Comparison of ENCODE assay signal across 22 mouse cellular contexts in the genomic region with DNA sequence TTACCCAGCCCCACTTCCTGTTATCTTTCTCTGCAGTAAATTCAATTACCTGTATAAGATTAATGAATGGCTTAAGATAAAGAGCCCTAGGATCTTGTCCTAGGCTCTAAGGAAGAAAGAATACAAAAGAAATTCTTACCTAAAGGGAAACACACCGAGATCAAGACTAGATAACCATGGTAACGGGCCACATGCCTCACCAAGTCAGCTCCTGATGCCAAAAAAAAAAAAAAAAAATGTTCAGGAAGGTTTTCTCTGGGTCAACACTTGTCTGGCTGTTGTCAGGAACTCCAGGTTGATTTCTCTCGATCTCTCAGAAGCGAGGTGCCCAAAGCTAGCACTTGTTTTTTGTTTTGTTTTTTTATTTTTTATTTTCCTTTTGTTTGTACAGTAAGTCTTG. TPM values are rescaled to one million over a fixed set of nuclear protein-coding genes. Genes with fewer than 3 reads are reported as not detected.
A peak's percentile ranks its signal among the peaks of the same experiment; 100 is the strongest.
DNase-seq lines count a peak whose midpoint lies in the region; ATAC-seq and TF ChIP-seq lines count a peak whose summit lies in the region.
"Had no signal": no experiment of that assay in that cellular context is flagged by ENCODE, and none has a peak within 500 bp of the region (broad histone marks: within the 10 kb centered on the region; RNA-seq: fewer than 3 reads in every experiment).

No protein-coding gene starts in this region.

- H3K36me3 ChIP-seq in forebrain, embryonic 14.5 days (ENCODE audit: control insufficient read depth, insufficient read depth, low read length), result no peaks in the 10 kb centered on the region
- H3K36me3 ChIP-seq in forebrain, embryonic 12.5 days (replicated peaks), result no peaks in the 10 kb centered on the region
- H3K36me3 ChIP-seq in ES-E14 (ENCODE audit: control insufficient read depth, insufficient read depth, low read length, poor library complexity, severe bottlenecking), result no peaks in the 10 kb centered on the region
- H3K36me3 ChIP-seq in hindbrain, embryonic 13.5 days, result no peaks in the 10 kb centered on the region
- H3K36me3 ChIP-seq: embryonic facial prominence, embryonic 12.5 days; embryonic facial prominence, embryonic 15.5 days; hindbrain, embryonic 12.5 days; intestine, embryonic 15.5 days had no signal

- 65% methylated on average over 4 of the region's 4 CpGs for WGBS in forebrain, embryonic 14.5 days
- 66% methylated on average over 4 of the region's 4 CpGs for WGBS in forebrain, embryonic 12.5 days
- WGBS in hindbrain, embryonic 13.5 days, result 69% methylated on average over 4 of the region's 4 CpGs

- no peak overlapping the region for H3K27ac ChIP-seq in forebrain, embryonic 14.5 days (ENCODE audit: low read depth, low read length)
- no peak overlapping the region for H3K27ac ChIP-seq in forebrain, embryonic 12.5 days
- H3K27ac ChIP-seq in ES-E14 (ENCODE audit: insufficient read depth, low read depth, low read length, poor library complexity, severe bottlenecking), result peak overlapping the region; percentile 71; the same call in 1 of the 2 replicates
- no peak overlapping the region for H3K27ac ChIP-seq in hindbrain, embryonic 13.5 days
- H3K27ac ChIP-seq: embryonic facial prominence, embryonic 12.5 days; embryonic facial prominence, embryonic 15.5 days; hindbrain, embryonic 12.5 days; intestine, embryonic 15.5 days had no signal

- H3K9ac ChIP-seq in forebrain, embryonic 14.5 days (ENCODE audit: low read length), result no peak overlapping the region
- H3K9ac ChIP-seq in forebrain, embryonic 12.5 days, result no peak overlapping the region
- H3K9ac ChIP-seq in ES-E14 (ENCODE audit: insufficient read depth, low read depth, low read length, poor library complexity, severe bottlenecking), result no peak overlapping the region
- H3K9ac ChIP-seq in hindbrain, embryonic 13.5 days, result no peak overlapping the region
- H3K9ac ChIP-seq: embryonic facial prominence, embryonic 12.5 days; embryonic facial prominence, embryonic 15.5 days; hindbrain, embryonic 12.5 days; intestine, embryonic 15.5 days had no signal

- no peaks in the 10 kb centered on the region for H3K9me3 ChIP-seq in forebrain, embryonic 14.5 days (replicated peaks; ENCODE audit: control insufficient read depth, low read length)
- H3K9me3 ChIP-seq in forebrain, embryonic 12.5 days, result no peaks in the 10 kb centered on the region
- H3K9me3 ChIP-seq in ES-E14 (ENCODE audit: control insufficient read depth, insufficient read depth, low read depth, low read length), result no peaks in the 10 kb centered on the region
- H3K9me3 ChIP-seq in hindbrain, embryonic 13.5 days, result no peaks in the 10 kb centered on the region
- H3K9me3 ChIP-seq: embryonic facial prominence, embryonic 12.5 days; embryonic facial prominence, embryonic 15.5 days; hindbrain, embryonic 12.5 days; intestine, embryonic 15.5 days had no signal

- DNase-seq in forebrain, embryonic 14.5 days (ENCODE audit: low spot score), result peak; percentile 18
- DNase-seq in ES-E14 (ENCODE audit: low read depth, low spot score), result no peak
- peak; percentile 85 for DNase-seq in R1 (ENCODE audit: low read depth, low spot score)
- no peak for DNase-seq in embryo, embryonic 9.5 days (ENCODE audit: extremely low spot score)
- DNase-seq: adrenal gland, postnatal 10 days; cerebellum, adult 11-12 months; cerebellum, adult 8-10 months; cerebellum, postnatal 14 days; gastrocnemius, adult 2 months; gastrocnemius, postnatal 14 days; kidney, adult 11 months had no signal

- H3K4me3 ChIP-seq in forebrain, embryonic 14.5 days (ENCODE audit: low read depth, low read length), result no peak overlapping the region
- H3K4me3 ChIP-seq in forebrain, embryonic 12.5 days (replicated peaks), result no peak overlapping the region
- no peak overlapping the region for H3K4me3 ChIP-seq in ES-E14 (ENCODE audit: insufficient read depth in 1 of 2, low read depth in 1 of 2, low read length in 2 of 2, poor library complexity in 1 of 2, severe bottlenecking in 1 of 2)
- no peak overlapping the region for H3K4me3 ChIP-seq in hindbrain, embryonic 13.5 days
- H3K4me3 ChIP-seq: embryonic facial prominence, embryonic 12.5 days; embryonic facial prominence, embryonic 15.5 days; gastrocnemius, adult 2 months; hindbrain, embryonic 12.5 days; intestine, embryonic 15.5 days had no signal

- peaks cover 7% of the 10 kb centered on the region; the same call in 1 of the 2 replicates for H3K4me1 ChIP-seq in forebrain, embryonic 14.5 days (ENCODE audit: control insufficient read depth, insufficient read depth, low read length)
- peaks cover 6% of the 10 kb centered on the region; the same call in 1 of the 2 replicates for H3K4me1 ChIP-seq in forebrain, embryonic 12.5 days
- H3K4me1 ChIP-seq in ES-E14 (ENCODE audit: control insufficient read depth in 2 of 2, insufficient read depth in 2 of 2, low read length in 2 of 2, poor library complexity in 1 of 2), result peaks cover 23 to 26% of the 10 kb centered on the region in 2 experiments
- H3K4me1 ChIP-seq in hindbrain, embryonic 13.5 days (replicated peaks), result peaks cover 7% of the 10 kb centered on the region
- H3K4me1 ChIP-seq: embryonic facial prominence, embryonic 12.5 days; hindbrain, embryonic 12.5 days had no signal

- ATAC-seq in forebrain, embryonic 14.5 days, result no peak
- no peak for ATAC-seq in forebrain, embryonic 12.5 days (ENCODE audit: low FRiP score)
- ATAC-seq in hindbrain, embryonic 13.5 days (ENCODE audit: low FRiP score), result no peak
- ATAC-seq in monocyte, adult 5-6 weeks (replicated peaks; ENCODE audit: insufficient number of reproducible peaks, low FRiP score, low TSS enrichment, poor library complexity, severe bottlenecking), result no peak
- ATAC-seq: forebrain, embryonic 16.5 days; hindbrain, embryonic 16.5 days; intestine, embryonic 15.5 days had no signal

- no peak overlapping the region for H3K4me2 ChIP-seq in forebrain, embryonic 14.5 days (ENCODE audit: low read length)
- H3K4me2 ChIP-seq in forebrain, embryonic 12.5 days, result no peak overlapping the region
- no peak overlapping the region for H3K4me2 ChIP-seq in hindbrain, embryonic 13.5 days
- H3K4me2 ChIP-seq: embryonic facial prominence, embryonic 12.5 days; embryonic facial prominence, embryonic 15.5 days; heart, embryonic 11.5 days; hindbrain, embryonic 12.5 days; intestine, embryonic 15.5 days had no signal

- in situ Hi-C loops in ES-E14 (cut with MboI; ENCODE audit: low sequenced_read_pairs in 2 of 2, unreplicated experiment in 2 of 2), result no loop called here

- no peaks in the 10 kb centered on the region for H3K27me3 ChIP-seq in forebrain, embryonic 14.5 days (replicated peaks; ENCODE audit: control insufficient read depth, insufficient read depth, low read length)
- 0 out of 2 replicates have a peak, but pooled peaks cover 3% of the 10 kb centered on the region for H3K27me3 ChIP-seq in forebrain, embryonic 12.5 days
- no peaks in the 10 kb centered on the region for H3K27me3 ChIP-seq in hindbrain, embryonic 13.5 days
- H3K27me3 ChIP-seq: embryonic facial prominence, embryonic 12.5 days; embryonic facial prominence, embryonic 15.5 days; hindbrain, embryonic 12.5 days; intestine, embryonic 15.5 days had no signal

TF ChIP-seq in ES-E14, 5 proteins besides CTCF, POLR2A, EP300 and RAD21:
- TF ChIP-seq CHD2 (IDR thresholded peaks at IDR 0.05; ENCODE audit: low read depth, low read length), result no peak
- no peak for TF ChIP-seq ZC3H11A (IDR thresholded peaks at IDR 0.05; ENCODE audit: borderline replicate concordance, low read depth, low read length)
- TF ChIP-seq ZNF384 (IDR thresholded peaks at IDR 0.05; ENCODE audit: low read depth, low read length), result peak; percentile 96
- TF ChIP-seq MAFK (IDR thresholded peaks at IDR 0.05; ENCODE audit: insufficient read depth, low read depth, low read length), result no peak
- TF ChIP-seq HCFC1 (IDR thresholded peaks at IDR 0.05; ENCODE audit: borderline replicate concordance, insufficient read depth, low read length), result no peak

RNA-seq across cellular contexts. Expression of a gene that starts 14.5 kb away (rescaled TPM):
- polyA plus RNA-seq in forebrain, embryonic 14.5 days (2014; fragmentation: Nextera tagmentation; extraction: Ambion mirVana), result 74.5 and 91.0 TPM in 2 replicates
- 111 and 121 TPM in 2 replicates for polyA plus RNA-seq in forebrain, embryonic 12.5 days (2016; fragmentation: Nextera tagmentation; extraction: Ambion mirVana)
- total RNA-seq in ES-E14 (2012; rRNA removed), result 138 and 155 TPM in 2 replicates
- polyA plus RNA-seq in hindbrain, embryonic 13.5 days (2015; fragmentation: Nextera tagmentation; extraction: Ambion mirVana), result 77.1 and 82.7 TPM in 2 replicates
- total RNA-seq in monocyte, adult 5-6 weeks (2017), result 160 to 166 TPM (median 161 TPM) in 3 replicates

RNA-seq across cellular contexts. Expression of a gene that starts 32.0 kb away (rescaled TPM):
- polyA plus RNA-seq in forebrain, embryonic 14.5 days (2014; fragmentation: Nextera tagmentation; extraction: Ambion mirVana), result 1.8 and 2.1 TPM in 2 replicates
- 21.2 and 25.7 TPM in 2 replicates for polyA plus RNA-seq in forebrain, embryonic 12.5 days (2016; fragmentation: Nextera tagmentation; extraction: Ambion mirVana)
- 0.18 and 0.21 TPM in 2 replicates for total RNA-seq in ES-E14 (2012; rRNA removed)
- polyA plus RNA-seq in hindbrain, embryonic 13.5 days (2015; fragmentation: Nextera tagmentation; extraction: Ambion mirVana), result 4.4 and 5.0 TPM in 2 replicates
- 2.2 to 10.4 TPM (median 8.0 TPM) in 3 replicates for total RNA-seq in monocyte, adult 5-6 weeks (2017)

RNA-seq across cellular contexts. Expression of a gene that starts 37.6 kb away (rescaled TPM):
- 25.2 and 28.7 TPM in 2 replicates for polyA plus RNA-seq in forebrain, embryonic 14.5 days (2014; fragmentation: Nextera tagmentation; extraction: Ambion mirVana)
- polyA plus RNA-seq in forebrain, embryonic 12.5 days (2016; fragmentation: Nextera tagmentation; extraction: Ambion mirVana), result 22.4 and 22.6 TPM in 2 replicates
- 55.4 and 60.4 TPM in 2 replicates for total RNA-seq in ES-E14 (2012; rRNA removed)
- 29.2 and 29.9 TPM in 2 replicates for polyA plus RNA-seq in hindbrain, embryonic 13.5 days (2015; fragmentation: Nextera tagmentation; extraction: Ambion mirVana)
- 29.9 to 43.6 TPM (median 29.9 TPM) in 3 replicates for total RNA-seq in monocyte, adult 5-6 weeks (2017)

RNA-seq across cellular contexts. Expression of a gene that starts 49.3 kb away (rescaled TPM):
- 74.4 and 75.3 TPM in 2 replicates for polyA plus RNA-seq in forebrain, embryonic 14.5 days (2014; fragmentation: Nextera tagmentation; extraction: Ambion mirVana)
- 53.9 and 55.9 TPM in 2 replicates for polyA plus RNA-seq in forebrain, embryonic 12.5 days (2016; fragmentation: Nextera tagmentation; extraction: Ambion mirVana)
- 33.0 and 37.2 TPM in 2 replicates for total RNA-seq in ES-E14 (2012; rRNA removed)
- 81.3 and 82.8 TPM in 2 replicates for polyA plus RNA-seq in hindbrain, embryonic 13.5 days (2015; fragmentation: Nextera tagmentation; extraction: Ambion mirVana)
- 25.7 to 34.3 TPM (median 26.5 TPM) in 3 replicates for total RNA-seq in monocyte, adult 5-6 weeks (2017)

RNA-seq across cellular contexts. Expression of a gene that starts 59.2 kb away (rescaled TPM):
- 115 and 125 TPM in 2 replicates for polyA plus RNA-seq in forebrain, embryonic 14.5 days (2014; fragmentation: Nextera tagmentation; extraction: Ambion mirVana)
- polyA plus RNA-seq in forebrain, embryonic 12.5 days (2016; fragmentation: Nextera tagmentation; extraction: Ambion mirVana), result 103 and 113 TPM in 2 replicates
- total RNA-seq in ES-E14 (2012; rRNA removed), result 6.7 and 15.9 TPM in 2 replicates
- polyA plus RNA-seq in hindbrain, embryonic 13.5 days (2015; fragmentation: Nextera tagmentation; extraction: Ambion mirVana), result 135 and 144 TPM in 2 replicates
- 4.8 TPM in 1 of 3 replicates, not detected in the others for total RNA-seq in monocyte, adult 5-6 weeks (2017)
- total RNA-seq: gastrocnemius, adult 2 months; heart, postnatal 25 days had no signal

Comparison
In these comparisons a context has a peak if more than half of its experiments do, and no peak if none do; other contexts are left out.
1. DNase-seq: peak in forebrain, embryonic 14.5 days (single experiment) and R1 (single experiment); none in ES-E14 (single experiment) and embryo, embryonic 9.5 days (single experiment).